Mouse (Mus musculus): ENCODE data around the gene Atf6b.

Atf6b gene

DNA sequence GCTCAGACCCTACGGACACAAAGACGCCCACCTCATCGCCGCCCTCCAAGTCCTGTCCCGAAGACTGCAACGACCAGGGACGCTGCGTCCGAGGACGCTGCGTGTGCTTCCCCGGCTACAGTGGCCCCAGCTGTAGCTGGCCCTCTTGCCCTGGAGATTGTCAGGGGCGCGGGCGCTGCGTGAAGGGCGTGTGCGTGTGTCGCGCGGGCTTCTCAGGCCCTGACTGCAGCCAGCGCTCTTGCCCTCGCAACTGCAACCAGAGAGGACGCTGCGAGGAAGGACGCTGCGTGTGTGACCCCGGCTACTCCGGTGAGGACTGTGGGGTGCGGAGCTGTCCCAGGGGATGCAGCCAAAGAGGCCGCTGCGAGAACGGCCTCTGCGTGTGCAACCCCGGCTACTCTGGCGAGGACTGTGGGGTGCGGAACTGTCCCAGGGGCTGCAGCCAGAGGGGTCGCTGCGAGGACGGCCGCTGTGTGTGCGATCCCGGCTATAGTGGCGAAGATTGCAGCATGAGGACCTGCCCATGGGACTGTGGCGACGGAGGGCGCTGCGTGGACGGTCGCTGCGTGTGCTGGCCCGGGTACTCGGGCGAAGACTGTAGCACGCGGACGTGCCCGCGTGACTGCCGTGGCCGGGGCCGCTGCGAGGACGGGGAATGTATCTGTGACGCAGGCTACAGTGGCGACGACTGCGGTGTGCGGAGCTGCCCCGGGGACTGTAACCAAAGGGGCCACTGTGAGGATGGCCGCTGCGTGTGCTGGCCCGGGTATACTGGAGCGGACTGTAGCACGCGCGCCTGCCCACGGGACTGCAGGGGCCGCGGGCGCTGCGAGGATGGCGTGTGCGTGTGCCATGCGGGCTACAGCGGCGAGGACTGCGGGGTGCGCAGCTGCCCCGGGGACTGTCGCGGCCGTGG lies 24.5 kb downstream of the Atf6b start:
- DNase-seq = no peak

DNA sequence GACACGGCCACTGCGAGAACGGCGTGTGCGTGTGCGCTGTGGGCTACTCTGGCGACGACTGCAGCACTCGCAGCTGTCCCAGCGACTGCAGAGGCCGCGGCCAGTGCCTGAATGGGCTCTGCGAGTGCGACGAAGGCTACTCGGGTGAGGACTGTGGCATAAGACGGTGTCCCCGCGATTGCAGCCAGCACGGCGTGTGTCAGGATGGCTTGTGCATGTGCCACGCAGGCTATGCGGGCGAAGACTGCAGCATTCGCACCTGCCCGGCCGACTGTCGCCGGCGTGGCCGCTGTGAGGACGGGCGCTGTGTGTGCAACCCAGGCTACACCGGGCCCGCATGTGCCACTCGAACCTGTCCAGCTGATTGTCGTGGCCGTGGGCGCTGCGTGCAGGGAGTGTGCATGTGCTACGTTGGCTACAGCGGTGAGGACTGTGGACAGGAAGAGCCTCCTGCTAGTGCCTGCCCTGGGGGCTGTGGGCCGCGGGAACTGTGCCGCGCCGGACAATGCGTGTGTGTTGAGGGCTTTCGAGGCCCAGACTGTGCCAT lies 25.4 kb downstream of the Atf6b start:
- DNase-seq = no peak

DNA sequence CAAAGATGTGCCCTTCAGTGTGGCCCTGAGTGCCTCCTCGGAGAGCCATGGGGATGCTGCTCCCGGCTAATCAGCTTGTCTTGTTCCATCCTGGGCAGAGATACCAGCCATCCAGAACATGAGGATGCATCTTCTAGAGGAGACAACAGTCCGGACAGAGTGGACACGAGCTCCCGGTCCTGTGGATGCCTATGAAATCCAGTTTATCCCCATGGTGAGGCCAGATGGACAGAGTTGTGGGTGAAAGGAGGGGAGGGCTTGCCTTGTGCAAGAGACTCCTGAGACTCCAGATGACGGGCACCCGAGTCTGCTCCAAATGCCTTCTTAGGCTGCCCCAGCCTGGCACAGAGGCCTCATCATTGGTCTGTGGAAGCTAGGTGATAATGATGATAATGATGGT lies 26.2 kb downstream of the Atf6b start:
- DNase-seq = no peak

DNA sequence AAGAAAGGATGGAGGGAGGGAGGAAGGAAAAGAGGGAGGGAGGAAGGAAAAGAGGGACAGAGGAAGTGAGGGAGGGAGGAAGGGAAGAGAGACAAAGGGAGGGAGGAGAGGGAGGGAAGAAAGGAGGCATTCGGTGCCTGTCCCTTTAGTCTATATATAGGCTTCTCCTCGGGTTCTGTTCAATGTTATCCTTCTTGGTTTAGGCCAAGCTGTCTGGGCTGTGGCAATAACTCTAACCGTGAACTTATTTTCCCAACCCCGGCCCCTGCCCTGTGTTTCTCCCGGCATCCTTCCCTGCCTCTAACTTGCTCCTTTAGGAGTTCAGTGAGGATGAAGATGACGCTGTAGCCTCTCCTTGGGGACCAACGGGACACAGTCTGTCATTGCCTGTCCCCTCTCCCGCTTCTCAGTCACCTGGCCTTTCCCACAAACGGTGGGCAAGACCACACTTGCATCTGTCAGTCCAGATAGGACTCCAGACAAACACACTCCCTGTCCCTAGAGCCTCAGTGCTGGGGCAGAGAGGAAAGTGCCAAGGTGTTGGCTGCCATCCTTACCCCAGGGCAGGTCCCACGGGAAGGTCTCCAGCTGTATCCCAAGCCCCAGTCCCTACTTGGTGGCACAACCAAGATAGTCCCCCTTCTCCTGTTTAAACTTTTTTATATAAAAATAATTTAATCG lies 27.7 kb downstream of the Atf6b start:
- no peak for DNase-seq

DNA sequence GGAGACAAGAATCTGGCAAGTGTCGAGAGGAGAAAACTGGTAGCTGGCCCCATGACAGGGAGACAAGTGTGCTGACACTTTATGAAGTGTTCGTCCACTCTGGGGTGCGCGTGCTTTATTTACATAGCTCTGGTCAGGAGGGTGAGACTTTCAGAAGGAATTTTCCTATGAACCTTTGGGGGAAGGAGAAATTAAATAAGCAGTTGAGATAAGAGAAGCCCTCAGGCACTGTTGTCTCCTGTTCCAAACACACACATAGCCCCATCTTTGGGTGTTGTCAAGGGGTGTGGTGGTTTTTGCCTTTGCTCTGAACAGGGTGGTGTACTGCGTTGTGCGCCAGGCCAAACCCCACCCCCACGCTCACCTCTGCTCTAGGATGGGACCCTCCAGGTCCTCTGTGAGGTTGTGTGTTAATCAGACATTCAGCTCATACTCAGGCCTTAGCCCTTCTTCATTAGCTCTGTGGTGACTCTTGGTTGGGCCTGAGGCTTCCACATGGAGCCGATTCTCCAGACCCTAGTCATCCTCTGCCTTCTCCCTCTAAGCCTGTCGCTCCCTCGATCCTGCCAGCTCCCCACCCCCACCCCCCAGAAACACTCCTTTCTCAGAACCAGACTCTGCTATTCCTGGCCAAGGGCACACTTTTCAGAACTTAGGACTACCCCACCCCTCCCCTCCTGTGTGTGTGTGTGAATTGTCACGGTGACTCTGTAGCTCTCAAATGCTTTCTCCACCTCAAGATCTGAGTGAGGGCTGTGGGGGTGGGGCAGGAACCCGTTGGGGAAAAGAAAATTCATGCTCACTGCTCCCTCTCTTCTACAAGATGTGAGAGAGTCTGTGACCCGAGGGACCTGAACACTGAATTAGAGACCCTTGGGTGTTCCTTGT lies 28.5 kb downstream of the Atf6b start:
- DNase-seq = no peak

DNA sequence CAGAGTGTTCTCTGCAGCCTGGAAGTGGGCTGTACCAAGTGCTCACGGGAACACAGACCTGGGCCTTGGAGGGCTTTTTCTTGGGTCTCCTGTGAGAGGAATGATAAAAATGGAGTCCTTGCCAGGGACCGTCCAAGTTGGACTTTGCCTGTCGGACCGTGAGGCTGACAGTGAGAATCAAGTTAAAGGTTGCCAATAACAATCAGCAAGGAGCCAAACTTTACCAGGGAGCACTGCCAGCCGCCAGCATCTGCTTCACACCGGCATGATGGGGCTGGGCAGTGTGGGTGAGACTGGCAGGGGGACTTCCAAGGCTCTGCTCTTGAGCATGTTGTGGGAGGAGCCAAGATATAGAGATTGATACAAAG lies 29.1 kb downstream of the Atf6b start:
- DNase-seq = no peak

DNA sequence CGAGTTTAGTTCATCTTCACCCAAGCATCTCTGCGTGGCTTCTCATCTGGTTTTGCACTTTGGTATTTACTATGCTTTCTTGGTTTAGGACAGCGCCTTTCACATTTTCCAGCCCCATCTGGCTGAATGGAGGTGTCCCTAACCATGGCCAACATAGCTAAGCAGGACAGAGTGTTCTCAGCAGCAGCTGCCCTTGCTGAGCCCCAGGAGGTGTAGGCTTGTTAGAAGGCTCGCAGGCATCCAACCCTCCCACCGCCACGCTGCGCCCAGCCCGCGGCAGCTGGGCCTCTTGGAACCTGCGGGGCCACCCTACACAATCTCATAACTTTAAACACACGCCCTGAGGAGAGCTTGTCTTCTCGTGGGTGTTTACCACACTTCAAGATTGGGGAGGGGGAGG lies 29.7 kb downstream of the Atf6b start:
- no peak for DNase-seq

DNA sequence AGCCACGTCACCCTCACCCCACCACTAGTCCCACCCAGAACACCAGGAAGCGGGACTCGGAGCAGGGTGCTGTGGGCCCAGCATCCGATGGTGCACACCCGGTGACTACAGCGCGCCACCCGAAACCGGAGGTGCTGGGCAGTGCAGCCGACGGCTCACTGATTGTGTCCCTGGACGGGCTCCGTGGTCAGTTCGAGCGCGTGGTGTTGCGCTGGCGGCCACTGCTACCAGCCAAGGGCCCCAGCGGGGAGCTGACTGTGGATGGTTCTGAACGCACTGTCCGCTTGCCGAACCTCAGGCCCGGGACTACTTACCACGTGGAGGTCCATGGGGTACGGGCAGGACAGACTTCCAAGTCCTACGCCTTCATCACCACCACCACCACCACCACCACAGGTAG lies 33.2 kb downstream of the Atf6b start:
- no peak for DNase-seq

DNA sequence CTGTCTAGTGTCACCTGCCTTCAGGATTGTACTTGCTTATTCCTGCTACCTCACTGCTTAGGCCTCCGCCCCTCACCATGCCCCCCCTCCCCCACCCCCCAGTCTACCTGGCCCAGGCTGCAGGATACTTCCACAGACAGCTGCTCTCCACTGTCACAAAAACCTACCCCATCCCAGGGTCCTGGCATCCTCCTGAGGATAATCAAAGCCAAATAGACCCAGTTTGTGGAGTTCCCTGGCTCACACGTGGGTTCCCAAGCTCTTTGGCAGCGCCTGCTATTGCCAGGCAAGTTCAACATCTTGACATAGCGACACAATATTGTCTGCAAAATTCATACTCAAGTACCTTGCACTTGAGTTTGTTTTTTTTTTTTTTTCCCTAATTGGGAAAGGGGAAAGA lies 33.7 kb downstream of the Atf6b start:
- no peak for DNase-seq

DNA sequence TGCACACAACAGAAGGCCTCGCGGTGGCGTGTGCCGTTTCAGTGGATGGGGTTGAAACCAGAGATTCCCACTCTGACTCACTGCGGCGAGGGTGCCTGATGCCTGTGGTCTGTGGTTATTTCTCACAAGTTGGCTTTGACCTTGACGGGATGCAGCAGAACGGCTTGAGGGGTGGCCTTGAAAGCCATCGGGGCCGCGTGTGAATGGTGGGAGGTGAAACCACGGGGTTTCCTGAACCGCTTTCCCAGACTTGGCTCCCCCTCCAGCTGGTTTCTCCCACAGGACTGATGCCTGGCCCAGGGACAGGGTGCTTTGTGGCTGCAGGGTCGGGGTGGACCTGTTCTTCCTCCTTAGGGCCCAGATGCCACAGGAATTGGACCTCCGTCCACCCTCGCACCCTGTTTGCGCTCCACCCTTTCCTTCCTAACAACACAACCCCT lies 34.2 kb downstream of the Atf6b start:
- no peak for DNase-seq

DNA sequence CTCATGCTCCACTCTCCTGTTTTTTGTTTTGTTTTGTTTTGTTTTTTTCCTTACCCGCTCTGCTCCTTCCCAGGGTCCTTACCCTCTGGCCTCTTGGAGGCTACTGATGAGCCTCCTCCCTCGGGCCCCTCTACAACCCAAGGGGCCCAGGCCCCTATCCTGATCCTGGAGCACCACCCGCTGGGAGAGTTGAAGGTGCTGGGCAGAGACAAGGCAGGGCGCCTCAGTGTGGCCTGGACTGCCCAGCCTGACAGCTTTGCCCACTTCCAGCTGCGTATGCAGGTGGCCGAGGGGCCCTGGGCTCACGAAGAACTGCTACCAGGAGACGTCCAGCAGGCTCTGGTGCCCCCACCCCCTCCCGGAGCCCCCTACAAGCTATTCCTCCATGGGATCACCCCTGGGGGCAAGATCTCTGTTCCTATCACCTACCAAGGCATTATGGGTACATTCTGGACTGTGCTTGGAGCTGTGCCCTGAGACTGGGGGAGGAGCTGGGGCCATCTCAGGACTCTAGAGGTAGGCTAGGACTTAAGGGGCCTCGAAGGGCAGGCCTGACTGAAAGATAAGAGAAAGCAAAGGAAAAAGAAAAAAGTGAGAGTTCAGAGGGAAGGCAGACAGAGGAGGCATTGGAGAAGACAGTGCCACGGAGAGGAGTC lies 35.1 kb downstream of the Atf6b start:
- no peak for DNase-seq

DNA sequence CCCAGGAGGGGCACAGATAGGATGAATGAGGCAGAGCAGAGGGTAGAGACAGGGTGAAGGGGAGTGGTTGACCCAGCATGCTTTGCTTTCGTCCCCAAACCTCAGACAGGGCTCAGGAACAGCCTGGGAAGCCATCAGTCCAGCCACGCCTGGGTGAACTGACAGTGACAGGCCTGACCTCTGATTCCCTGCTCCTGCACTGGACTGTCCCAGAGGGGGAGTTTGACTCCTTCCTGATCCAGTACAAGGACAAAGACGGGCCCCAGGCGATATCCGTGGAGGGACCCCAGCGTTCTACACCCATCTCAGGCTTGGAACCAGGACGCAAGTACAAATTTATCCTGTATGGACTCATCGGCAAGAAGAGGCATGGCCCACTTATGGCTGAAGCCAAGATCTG lies 36.2 kb downstream of the Atf6b start:
- no peak for DNase-seq

DNA sequence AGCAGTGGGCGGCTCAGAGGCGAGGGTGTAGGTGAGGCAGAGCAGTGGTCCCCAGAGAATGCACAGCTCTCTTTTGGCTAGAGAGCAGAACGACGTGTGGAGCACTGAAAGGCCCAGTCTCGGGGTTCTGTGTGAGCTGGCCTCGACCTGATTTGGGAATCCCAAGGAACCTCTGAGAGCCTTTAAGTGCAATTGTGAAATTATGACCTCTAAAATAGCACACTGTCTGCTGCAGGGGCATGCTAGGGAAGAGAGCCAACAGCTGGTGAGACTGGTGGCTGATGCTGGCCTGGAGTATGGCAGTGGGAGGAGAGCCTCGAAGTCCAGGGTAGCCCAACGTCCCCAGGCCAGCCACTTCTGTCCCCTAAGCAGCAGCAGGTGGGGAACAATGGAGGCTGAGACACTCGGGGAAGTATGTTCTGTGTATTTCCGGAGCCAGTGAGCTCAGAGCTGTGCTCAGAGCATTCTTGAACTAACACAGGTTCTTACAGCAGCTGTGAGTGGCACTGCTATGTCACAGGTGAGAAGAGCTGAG lies 36.8 kb downstream of the Atf6b start:
- no peak for DNase-seq

DNA sequence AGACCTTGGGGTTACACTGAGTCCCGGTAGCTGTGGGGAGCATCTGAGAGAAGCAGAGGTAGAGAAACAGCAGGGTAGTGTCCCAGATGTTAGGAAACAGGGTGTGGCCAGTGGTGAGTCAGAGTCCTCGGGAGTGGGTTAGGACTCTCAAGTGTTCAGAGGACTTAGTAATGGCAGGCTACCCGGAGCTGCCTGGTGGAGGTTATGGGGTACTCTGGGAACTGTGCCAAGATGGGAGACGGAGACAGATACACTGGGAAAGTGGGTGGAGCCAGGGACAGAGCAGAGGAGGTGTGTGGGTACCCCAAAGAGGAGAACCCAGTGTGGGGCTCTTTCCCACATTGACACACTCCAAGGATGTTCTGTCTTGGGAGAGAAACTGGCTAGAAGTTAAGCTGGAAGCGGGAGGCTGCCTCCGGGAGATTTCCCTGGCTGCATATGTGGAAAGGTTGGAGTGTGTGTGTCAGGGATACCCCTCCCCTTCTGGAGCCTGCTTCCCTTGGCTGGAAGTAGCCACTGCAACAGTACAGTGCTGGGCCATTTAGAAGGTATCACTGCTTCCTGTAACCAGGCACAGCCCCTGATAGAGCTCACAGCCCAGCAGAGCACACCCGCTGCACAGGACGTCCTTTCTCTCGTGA lies 37.4 kb downstream of the Atf6b start:
- DNase-seq = no peak

DNA sequence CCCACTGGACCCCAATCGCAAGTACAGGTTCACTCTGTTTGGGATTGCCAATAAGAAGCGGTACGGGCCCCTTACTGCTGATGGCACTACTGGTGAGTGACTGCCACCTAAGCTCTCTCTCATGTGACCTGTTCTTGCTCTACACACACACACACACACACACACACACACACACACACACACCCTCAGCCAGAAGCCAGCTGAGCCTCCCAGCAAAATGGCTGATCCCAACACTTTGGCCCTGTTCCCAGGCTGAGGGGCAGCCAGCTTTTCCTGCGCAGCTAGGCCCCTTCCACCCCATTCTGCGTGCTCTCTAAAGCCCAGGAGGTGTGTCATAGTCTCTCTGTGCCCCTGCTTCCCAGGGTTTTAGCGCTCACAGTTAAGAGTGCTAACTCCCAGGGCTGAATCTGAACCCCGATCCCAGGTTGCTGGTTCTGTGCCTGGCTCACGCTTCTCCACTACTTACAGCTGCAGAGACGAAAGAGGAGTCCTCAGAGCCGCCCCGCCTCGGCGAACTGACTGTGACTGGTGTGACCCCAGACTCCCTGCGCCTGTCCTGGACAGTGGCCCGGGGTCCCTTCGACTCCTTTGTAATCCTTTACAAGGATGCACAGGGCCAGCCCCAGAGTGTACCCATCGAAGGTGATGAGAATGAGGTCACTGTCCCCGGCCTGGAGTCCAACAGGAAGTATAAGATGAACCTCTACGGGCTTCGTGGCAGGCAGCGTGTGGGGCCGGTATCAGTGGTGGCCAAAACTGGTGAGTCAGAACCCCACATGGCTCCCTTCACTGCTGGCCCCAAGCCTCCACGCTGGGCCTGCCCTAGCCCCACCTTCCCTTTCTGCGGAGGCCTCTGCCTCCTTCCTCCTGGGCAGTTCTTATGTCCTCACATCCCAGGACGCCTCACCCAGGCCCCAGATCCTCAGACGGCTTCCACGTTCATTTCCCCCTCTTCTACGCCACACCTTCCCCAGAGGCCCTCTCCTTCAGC lies 38.5 kb downstream of the Atf6b start:
- DNase-seq = no peak

DNA sequence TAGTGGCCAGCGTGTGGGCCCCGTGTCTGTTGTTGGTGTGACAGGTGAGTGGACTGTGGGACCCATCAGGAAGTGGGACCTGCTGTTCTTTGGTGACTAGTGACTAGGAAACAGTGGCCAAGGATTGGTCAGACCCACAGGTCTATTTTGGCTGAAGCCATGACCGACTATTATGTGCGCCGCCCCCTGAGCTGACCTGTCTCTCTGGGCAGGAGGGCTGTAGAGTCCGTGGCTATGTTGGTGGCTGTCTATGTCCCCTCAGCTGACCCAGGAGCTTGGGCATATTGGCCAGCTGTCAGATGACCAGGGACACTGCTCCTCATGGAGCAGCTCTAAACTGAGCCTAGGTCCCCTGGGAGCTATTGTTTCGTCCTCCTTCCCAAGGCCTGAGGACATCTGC lies 41.9 kb downstream of the Atf6b start:
- no peak for DNase-seq

DNA sequence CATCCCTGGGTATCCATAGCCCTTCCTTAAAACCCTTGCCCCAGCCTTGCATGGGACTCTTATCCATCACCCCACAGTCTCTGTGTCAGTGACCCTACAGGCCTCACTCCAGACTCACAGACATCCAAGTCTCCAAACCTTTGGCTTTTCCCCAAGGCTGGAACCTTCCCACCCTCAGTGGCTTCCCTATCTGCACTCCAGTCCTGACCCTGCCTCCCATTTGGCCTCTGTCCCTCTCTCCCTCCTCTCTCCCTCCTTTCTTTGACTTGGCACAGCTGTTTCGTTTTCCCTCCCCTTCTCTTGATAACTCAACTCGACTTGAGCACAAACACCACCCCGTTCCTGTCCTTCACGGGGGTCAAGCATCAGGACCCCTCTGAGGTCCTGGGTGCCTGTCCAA lies 43.5 kb downstream of the Atf6b start:
- DNase-seq = no peak

DNA sequence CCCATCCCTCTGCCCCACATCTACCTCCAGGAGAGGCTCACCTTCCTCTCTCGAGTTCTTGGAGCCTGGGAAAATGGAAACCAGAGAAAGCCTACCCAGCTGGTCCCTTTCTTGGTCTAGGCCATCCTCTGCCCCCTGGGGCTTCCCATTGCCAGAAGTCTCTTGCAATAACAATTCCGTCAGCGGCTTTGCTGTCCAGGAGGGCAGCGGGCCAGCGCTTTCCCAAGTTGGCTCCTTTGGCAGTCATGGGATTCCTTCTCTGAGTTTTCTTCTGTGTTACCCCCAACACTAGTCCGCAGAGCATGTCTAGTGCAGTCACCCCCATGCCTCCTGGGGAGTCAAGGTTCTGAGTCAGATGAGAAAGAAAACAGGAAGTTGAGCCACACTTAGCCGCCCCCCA lies 46.0 kb downstream of the Atf6b start:
- DNase-seq = no peak

DNA sequence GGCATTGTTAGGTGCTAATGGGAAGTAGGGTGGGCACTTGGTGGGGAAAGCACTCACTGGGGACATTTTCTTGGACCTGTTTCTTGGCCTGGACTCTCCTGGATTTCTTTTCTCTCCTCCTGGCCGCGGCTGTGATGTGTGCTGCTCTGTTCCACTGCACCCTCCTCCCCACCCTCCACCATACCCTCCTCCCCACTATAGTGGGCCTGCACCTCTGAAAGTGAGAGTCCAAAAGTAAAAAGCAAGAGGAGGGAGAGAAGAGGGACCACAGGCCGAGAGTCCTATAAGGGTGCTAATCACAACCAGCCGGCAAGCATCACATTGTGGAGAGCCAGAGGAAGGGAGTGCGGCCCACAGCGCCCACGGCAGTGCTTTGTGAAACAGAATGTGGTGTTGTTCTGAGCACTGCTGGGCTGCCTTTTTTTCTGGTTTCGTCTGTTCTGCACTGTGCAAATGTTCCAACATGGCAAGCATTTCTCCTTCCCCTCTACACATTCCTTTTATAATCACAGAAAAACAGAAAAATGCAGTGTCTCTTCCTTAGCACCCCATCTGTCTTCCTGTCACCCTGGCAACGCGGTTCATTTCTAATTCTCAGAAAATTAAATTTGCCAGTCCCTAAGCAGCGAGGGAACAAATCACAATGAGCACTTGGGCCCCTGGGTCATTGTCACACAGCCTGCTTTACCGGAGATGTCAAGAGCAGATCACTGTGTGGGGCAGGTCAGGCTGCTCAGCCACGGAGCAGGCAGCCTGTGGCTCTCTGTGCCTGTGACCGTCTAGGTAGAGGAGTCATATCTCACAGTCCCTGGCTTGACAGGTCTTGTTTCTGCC lies 52.8 kb downstream of the Atf6b start:
- DNase-seq = no peak

DNA sequence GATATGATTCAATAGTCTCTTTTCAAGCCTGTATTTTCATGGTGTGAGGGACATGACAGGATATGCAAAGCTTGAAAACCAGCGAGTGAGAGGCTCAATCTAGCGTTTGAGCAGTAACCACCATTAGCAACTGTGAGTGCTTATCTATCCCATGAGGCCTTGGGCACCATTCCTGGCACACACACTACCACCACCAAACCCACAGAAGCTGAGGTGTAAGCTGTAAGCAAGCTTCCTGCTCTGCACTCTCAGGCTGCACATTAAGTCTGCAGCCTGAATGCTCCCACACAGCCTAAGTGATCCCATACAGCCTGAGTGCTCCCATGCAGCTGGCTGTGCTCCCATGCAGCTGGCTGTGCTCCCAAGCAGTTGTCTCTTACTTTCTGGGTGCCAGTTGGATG lies 53.7 kb downstream of the Atf6b start:
- no peak for DNase-seq

Measured in cerebellum, adult 9-11 months (tissue).